Mouse (Mus musculus) layer of hippocampus, postnatal 14 days (tissue): ENCODE measurements around the gene Sh3bgrl2. TPM values are rescaled to one million over a fixed set of nuclear protein-coding genes. Genes with fewer than 3 reads are reported as not detected.

Experiments
- DNase-seq, 2 experiments: peaks; one replicate each; pipeline ENCODE4 v3.0.0; 2021 to 2022; ENCODE audit warnings: low spot score in 2 of 2, mixed read lengths in 1 of 2
- total RNA-seq, 2 experiments: library from RNA; stranded (reverse); gene quantifications; 2 replicates each; pipeline ENCODE4 v1.2.3; 2021

Sh3bgrl2 gene
- total RNA-seq, 2 experiments from 2014 or later = 24.5 to 28.0 TPM

GRCm38 (mm10) chr9:83587116-83587515 lies 39.0 kb downstream of the Sh3bgrl2 start:
- DNase-seq = no peak

- no peak for DNase-seq
These were observed 40.9 kb downstream of the Sh3bgrl2 start for GRCm38 (mm10) chr9:83589063-83589462.

DNA sequence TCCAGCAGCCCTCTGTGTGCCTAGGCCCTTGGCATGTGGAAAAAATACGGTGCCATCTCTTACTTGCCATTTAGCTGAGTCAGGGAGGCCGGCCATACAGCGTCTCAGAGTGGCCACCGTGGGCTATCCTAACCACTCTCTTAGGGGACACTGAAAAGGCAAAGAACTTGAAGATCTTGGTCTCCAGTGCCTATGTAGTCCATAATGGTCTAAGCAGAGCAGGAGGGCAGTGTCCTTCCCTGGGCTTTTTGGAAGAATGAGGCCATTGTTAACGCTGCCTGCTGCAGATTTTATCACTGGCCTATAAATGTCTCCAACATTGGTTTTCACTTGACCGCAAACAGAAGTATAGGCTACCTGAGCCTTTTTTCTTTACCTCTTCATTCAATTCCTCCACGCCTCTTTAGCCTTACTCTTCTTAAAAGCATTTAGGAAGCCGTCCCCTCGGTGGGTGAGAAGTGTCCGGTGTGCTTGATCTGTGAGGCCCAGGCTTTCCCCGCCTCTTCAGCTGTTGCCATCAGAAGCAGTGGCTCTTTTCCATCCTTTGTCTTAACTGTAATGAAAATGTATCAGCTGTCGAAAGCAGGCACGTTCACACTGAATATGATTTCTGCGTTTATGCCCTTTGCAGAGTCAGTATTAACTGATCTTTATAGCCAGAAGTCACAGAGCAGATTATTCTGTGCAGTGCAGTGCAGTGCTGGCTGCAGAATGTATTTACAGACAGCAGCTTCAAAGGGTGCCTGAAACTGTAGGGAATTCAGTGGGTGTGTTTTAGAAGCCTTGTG lies 41.7 kb downstream of the Sh3bgrl2 start:
- DNase-seq = no peak

- no peak for DNase-seq
These were observed 43.8 kb downstream of the Sh3bgrl2 start for GRCm38 (mm10) chr9:83591848-83592456.

DNA sequence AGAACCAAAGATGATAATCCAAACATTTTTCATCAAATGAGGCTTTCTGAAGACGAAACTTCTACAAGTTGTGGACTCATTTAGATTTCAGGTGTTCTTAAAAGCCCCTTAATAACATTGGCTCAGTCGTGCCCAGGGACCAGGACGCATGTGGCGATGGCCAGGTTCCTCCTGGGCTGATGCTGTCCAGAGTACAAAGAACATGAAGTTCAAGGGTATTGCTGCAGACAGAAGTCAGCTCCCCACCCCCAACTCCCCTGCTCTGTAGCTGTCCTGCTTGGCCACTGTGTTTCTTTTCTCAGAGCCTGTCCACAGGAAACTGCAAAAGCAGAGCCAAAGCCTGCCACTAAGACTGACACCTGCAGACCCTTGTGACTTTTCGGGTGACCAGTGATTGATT lies 45.7 kb downstream of the Sh3bgrl2 start:
- no peak for DNase-seq

DNA sequence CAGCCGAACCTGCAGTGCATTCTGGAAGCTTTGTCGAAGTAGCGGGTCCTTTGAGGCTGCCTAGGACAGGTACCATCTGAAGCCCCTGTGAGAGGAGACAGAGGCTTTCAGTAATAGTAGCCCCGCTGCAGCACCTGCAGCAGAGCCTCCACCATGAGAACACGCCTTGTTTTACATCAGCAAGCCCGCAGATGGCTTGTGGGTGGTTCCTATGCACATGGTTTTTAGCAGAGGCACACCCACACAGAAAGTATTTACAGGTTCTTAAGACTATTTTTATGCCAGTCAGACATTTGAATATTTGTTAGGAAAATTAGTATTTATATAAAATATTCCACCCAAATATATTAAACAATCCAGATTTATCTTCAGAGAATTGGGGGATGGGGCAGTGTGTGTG lies 48.0 kb downstream of the Sh3bgrl2 start:
- DNase-seq = peak in 1 of 2 experiments; percentile 57

DNA sequence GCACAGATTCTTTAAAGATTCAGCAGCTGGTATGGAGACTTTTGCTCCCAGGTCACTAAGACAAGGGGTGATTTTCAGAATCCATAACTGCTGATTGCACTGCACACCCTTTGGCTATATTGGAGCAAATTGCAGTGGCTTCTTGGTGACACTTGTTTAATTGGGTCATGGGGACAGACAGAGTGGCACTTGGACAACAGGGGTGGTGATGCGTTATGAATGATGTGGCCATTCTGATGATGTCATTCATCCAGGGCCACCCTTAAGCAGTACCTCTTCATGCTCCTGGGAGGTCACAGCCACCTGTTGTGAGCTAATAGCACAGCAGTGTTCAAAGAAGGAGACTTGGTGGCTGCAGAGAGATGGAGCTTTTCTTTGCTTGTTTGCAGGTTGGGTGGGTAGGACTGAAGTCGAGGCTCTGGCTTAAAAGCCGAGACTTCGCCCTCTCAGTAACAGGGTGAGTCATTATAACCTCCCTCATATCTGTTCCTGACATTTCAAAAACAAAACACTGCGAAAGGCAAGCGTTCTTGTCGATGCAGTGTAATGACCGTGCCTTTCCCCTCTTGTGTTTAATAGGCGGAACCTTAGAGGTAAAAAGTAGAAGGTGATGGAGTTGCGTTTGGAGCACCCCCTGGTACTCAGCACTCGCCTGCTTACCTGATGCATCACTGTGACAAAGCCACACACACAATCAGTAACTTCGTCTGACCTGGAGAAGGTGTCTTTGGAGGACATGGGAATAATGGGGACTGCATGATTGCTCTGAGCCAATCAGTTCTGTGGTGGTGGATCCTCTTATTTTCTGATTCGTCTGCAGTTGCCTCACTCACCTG lies 48.7 kb downstream of the Sh3bgrl2 start:
- no peak for DNase-seq

GRCm38 (mm10) chr9:83598047-83598446 lies 49.9 kb downstream of the Sh3bgrl2 start:
- no peak for DNase-seq

DNA sequence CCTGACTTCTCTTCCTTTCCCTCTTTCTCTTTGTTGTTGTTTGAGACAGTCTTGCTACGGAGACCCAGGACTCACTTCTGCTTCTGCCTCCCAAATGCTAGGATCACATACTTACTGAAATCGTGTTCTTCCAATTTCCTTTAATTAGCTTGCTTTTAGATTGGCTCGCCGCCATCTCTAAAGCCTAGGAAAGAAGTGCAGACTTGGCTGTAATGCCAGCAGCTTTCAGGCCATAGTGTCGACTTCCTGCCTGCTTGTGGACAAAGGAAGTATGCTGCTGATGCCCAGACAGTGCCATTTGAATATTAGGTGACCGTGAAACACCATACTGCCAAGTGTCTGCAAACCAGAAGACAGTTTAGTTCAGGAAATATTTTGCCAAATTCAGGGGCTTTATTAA lies 51.4 kb downstream of the Sh3bgrl2 start:
- no peak for DNase-seq

- no peak for DNase-seq
These were observed 52.3 kb downstream of the Sh3bgrl2 start for GRCm38 (mm10) chr9:83600286-83601048.

DNA sequence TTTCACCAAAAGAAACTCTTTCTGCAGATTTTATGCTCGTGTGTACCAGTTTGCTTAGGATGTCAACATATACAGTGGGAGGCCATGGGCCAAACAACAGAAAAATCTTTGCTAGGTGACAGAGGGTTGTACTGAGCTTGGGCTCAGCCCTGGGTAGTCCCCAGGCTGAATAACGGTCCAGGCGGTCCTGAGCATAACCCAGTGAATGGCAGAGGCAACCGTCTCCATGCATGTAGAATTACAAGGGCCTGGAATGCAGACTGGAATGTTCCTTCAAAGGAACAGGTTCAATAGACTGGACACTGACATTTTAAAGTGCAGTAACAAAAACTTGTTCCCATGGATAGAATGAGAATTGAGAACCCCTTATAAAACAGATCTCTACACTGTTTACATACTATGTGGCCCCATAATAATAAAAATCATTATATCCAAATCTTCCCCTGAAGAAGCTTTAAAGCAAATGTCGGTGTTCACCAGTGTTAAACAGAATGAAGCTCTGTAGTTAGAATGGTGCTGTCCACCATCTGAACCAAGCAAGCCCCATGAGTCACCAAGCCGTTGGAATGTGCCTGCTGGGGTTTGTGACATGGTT lies 54.1 kb downstream of the Sh3bgrl2 start:
- no peak for DNase-seq

DNA sequence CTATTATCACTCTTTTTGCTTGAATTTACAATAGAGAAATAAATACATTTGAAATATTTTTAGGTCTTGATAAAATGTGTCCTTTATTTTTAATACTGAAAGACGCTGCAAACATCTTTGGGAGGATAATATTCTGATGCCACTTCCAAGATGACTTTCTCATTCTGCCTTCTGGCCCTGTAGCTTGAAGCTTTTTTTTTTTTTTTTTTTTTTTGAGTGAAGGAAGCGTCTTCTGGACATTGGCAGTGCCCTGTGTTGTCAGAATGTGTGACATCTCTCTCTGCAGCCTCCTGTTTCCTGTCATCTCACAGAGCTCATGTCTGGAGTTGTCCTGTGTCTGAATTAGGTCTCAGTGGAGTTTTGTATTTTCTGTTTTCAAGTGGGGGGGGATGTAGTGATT lies 55.0 kb downstream of the Sh3bgrl2 start:
- no peak for DNase-seq

- DNase-seq = no peak
These were observed 57.9 kb downstream of the Sh3bgrl2 start for GRCm38 (mm10) chr9:83605886-83606640.

DNA sequence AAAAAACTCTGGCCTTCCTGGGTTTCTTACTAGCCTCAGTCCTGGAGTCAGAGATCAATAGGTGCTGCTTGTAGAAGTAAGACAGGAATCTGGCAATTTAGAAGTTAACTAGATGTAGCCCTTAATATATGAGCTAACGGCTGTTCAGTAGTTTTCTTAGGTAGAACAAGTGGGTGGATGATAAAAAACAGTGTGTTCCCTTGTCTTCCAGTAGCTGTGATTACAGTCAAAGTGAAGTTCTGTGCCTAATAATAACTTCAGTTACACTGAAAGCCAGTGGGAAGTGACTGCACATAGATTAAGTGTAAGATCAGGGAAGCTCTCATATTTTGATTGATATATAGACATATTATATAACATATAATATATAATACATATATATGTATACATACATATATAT lies 60.0 kb downstream of the Sh3bgrl2 start:
- DNase-seq = no peak

- DNase-seq = peak; percentile 86 to 90
These were observed 61.5 kb downstream of the Sh3bgrl2 start for GRCm38 (mm10) chr9:83609422-83610297.

- no peak for DNase-seq
These were observed 67.9 kb downstream of the Sh3bgrl2 start for GRCm38 (mm10) chr9:83615912-83616585.

DNA sequence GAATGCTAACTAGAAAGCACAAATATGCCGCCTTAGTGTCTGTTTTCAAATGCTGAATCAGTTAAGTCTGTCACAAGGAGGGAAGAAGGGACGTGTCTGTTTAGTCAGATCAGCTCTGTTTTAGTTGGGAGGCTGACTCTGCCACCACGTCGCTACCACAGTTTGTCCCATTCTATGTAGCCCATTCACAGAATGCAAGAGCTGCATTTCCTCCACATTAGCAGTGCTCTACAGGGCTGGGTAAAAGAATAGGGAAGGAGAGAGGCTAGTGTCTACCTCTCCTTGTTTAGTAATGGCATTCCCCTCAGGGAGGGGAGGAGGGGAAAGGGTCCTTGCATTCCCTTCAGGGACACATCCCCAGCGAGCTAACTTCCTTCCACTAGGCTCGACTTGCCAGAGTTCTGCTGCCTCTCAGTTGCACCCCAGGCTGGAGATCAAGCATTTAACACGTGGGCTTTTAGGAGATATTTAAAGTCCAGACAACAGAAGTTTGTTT lies 68.5 kb downstream of the Sh3bgrl2 start:
- DNase-seq = no peak

DNA sequence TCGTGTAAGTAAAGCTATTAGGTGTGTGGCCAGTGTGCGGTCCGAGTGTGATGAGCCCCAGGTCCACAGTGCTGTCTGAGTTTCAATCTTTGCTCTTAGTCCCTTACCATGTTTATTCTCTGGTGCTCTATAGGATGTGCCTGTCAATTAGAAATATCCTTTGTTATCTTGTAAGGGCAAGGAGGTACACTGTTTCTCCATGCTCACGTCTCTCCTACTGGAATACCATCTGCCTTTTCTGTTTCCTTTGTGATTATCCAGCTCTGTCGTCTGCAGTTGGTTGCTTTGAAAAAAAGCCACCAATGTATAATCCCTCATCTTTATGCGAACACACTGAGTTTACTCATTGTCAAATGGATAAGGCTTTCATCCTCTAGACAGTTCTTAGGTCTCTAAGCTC lies 75.3 kb downstream of the Sh3bgrl2 start:
- no peak for DNase-seq
